Mouse (Mus musculus) left cerebral cortex, postnatal 4 days (tissue): ENCODE results near the gene 4933409G03Rik. TPM values are rescaled to one million over a fixed set of nuclear protein-coding genes. Genes with fewer than 3 reads are reported as not detected.
"Not testable (repeated sequence)": the region's sequence is repeated elsewhere in the genome, so short reads cannot be mapped to it uniquely, and the experiment has no call there.

ENCODE experiments used
- DNase-seq: peaks from one replicate; pipeline ENCODE4 v3.0.0-alpha.2; 2022
- intact Hi-C: fragments of 180-260 bp; cut with DNase I; formaldehyde crosslinking; loops from one replicate; pipeline ENCODE4 v1.15.1; 2025
- total RNA-seq, 2 experiments: library from RNA; stranded (reverse); gene quantifications; 2 replicates each; pipeline ENCODE4 v1.2.3; 2021

4933409G03Rik gene
- total RNA-seq, result not detected

- DNase-seq, result no peak
- intact Hi-C loops, result no loop called here
Measured at GRCm38 (mm10) chr2:68582113-68582512, at the start of gene 4933409G03Rik. Gene 4933409G03Rik, plus strand, starts transcription at chr2:68582413.

GRCm38 (mm10) chr2:68544190-68544589 is 38.0 kb upstream of the 4933409G03Rik start:
- intact Hi-C loops, result no loop called here
- DNase-seq, result no peak

GRCm38 (mm10) chr2:68560821-68561220 is 21.4 kb upstream of the 4933409G03Rik start:
- intact Hi-C loops, result loop anchor here (5.0 kb wide), 1 partner anchor 196 kb away; no protein-coding TSS in a partner anchor
- DNase-seq, result no peak

- intact Hi-C loops, result loop anchor here (5.0 kb wide), 1 partner anchor 194 kb away; no protein-coding TSS in a partner anchor
- DNase-seq, result peak; percentile 13
Measured at GRCm38 (mm10) chr2:68563331-68563730, 18.9 kb upstream of the 4933409G03Rik start.

GRCm38 (mm10) chr2:68568361-68568760 is 13.9 kb upstream of the 4933409G03Rik start:
- peak; percentile 64 for DNase-seq
- intact Hi-C loops, result no loop called here

- peak; percentile 59 for DNase-seq
- intact Hi-C loops, result no loop called here
Measured at GRCm38 (mm10) chr2:68572340-68572739, 9.9 kb upstream of the 4933409G03Rik start.

- intact Hi-C loops, result no loop called here
- no peak for DNase-seq
Measured at GRCm38 (mm10) chr2:68592765-68593164, 10.6 kb downstream of the 4933409G03Rik start.

- DNase-seq, intact Hi-C loops: not testable (repeated sequence)
Measured at GRCm38 (mm10) chr2:68656186-68656585, 74.0 kb downstream of the 4933409G03Rik start, which contains the start of gene 4932414N04Rik. Gene 4932414N04Rik, plus strand, starts transcription at chr2:68656486.

Other genes starting within 250 kb of the 4933409G03Rik start
- 10 to 100 TPM; 48.2 to 53.6 TPM for gene Stk39, start 110.1 kb upstream of the 4933409G03Rik start, total RNA-seq
- gene 4932414N04Rik, start 74.1 kb downstream of the 4933409G03Rik start, total RNA-seq, result not detected